Mouse (Mus musculus) G1E (cell line): ENCODE results near the gene Tfap2b.

Experiments used
- CTCF ChIP-seq: IDR thresholded peaks from 2 replicates; pipeline ENCODE4 v1.5.1; 2012; ENCODE audit warnings: low read depth, low read length, inconsistent platforms, mixed read lengths
- TAL1 ChIP-seq: conservative IDR thresholded peaks from 2 replicates; pipeline ENCODE4 v1.6.1; 2012; ENCODE audit warnings: low read depth, low read length, inconsistent platforms, mixed read lengths

DNA sequence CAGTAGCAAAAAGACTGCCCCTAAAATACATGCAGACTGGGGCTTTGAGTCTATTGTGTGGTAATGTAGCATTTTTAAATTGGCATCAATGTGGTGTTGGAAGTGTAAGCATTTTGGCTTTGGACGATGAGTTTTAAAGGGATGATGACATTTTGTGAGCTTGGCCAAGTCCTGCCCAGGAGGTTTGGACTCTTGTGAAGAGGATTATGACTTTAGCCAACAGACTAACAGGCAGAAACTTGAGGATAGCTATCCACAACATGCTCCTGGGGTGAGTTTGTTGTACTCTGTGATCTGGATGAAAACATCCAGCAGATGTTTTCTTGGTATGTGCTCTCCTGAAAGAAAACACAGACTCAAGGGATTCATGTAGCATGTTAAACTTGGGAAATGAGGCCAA, 60.9 kb downstream of the Tfap2b start:
- TF ChIP-seq CTCF: no peak
- TF ChIP-seq TAL1: no peak
